11 mouse cellular contexts compared by ENCODE assay signal in the genomic region with DNA sequence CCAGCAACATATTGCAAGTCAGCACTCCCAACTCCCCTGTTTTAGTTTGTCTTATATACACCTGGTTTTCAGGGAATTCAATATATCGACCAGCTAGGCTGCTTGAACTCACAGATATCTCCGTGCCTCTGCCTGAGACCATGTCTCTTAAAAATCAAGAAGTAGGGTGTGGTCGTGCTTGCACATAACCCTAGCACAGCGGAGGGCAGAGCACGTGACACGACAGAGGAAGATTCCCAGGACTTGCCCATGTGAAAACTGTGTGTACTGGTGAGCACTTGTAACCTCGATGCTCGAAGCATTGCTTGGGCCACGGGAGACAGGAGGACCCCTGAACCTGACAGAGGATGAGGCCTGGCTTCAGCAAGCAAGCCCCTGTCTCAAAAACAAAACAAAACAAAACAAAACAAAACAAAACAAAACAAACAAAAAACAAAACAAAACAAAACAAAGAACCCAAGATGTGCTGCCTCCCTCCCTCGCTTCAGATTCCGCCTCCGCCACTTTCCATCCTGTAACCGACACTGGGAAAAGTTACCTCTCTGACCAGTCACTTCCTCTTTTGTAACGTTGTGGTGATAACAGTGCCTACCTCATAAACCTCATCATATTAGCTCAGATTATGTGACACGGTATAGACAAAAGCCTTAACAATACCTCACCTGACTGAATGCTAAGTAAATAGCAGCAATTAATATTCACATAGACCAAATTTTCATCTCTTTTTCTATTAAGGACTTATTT. TPM values are rescaled to one million over a fixed set of nuclear protein-coding genes. Genes with fewer than 3 reads are reported as not detected.
DNase-seq lines count a peak whose midpoint lies in the region; ATAC-seq lines count a peak whose summit lies in the region.
"Had no signal": no experiment of that assay in that cellular context is flagged by ENCODE, and none has a peak within 500 bp of the region (broad histone marks: within the 10 kb centered on the region; RNA-seq: fewer than 3 reads in every experiment).

No protein-coding gene starts in this region.

- DNase-seq in heart, adult 8-10 months (ENCODE audit: low spot score): no peak
- DNase-seq in B cell, adult 2 months: peak; percentile 40 to 46
- DNase-seq in c-Kit-positive CD71-positive TER-119-positive erythroid progenitor cells, embryonic 14.5 days (ENCODE audit: low spot score): peak; percentile 55
- DNase-seq in kidney, postnatal 10 days: no peak
- no peak for DNase-seq in adipocyte (ENCODE audit: low spot score)
- DNase-seq in cerebellum, postnatal 36 days: no peak
- DNase-seq: cerebellum, adult 11-12 months had no signal

- H3K27ac ChIP-seq in heart, embryonic 12.5 days (ENCODE audit: poor library complexity, severe bottlenecking): peak overlapping the region; percentile 20
- H3K27ac ChIP-seq in liver, embryonic 12.5 days: peak overlapping the region; percentile 18; the same call in 1 of the 2 replicates
- H3K27ac ChIP-seq: embryonic facial prominence, embryonic 15.5 days; hindbrain, embryonic 14.5 days had no signal

- no peaks in the 10 kb centered on the region for H3K9me3 ChIP-seq in heart, embryonic 12.5 days (replicated peaks)
- no peaks in the 10 kb centered on the region for H3K9me3 ChIP-seq in liver, embryonic 12.5 days (replicated peaks)
- H3K9me3 ChIP-seq: embryonic facial prominence, embryonic 15.5 days had no signal

- WGBS in heart, embryonic 12.5 days: 64% methylated on average over 15 of the region's 15 CpGs
- WGBS in liver, embryonic 12.5 days (ENCODE audit: insufficient replicate concordance): 29% methylated on average over 15 of the region's 15 CpGs

- no peak overlapping the region for H3K9ac ChIP-seq in heart, embryonic 12.5 days
- H3K9ac ChIP-seq in liver, embryonic 12.5 days: 0 out of 2 replicates have a peak overlapping the region, but pooled peaks have one; percentile 29
- H3K9ac ChIP-seq: embryonic facial prominence, embryonic 15.5 days; hindbrain, embryonic 14.5 days had no signal

- no peaks in the 10 kb centered on the region for H3K27me3 ChIP-seq in heart, embryonic 12.5 days (replicated peaks)
- H3K27me3 ChIP-seq in liver, embryonic 12.5 days (replicated peaks): no peaks in the 10 kb centered on the region
- H3K27me3 ChIP-seq: embryonic facial prominence, embryonic 15.5 days had no signal

- peaks cover 51% of the 10 kb centered on the region for H3K4me1 ChIP-seq in heart, embryonic 12.5 days (replicated peaks)
- H3K4me1 ChIP-seq in liver, embryonic 12.5 days: peaks cover 95% of the 10 kb centered on the region

- H3K4me2 ChIP-seq in heart, embryonic 12.5 days: no peak overlapping the region
- peak overlapping the region; percentile 60 for H3K4me2 ChIP-seq in liver, embryonic 12.5 days
- H3K4me2 ChIP-seq: embryonic facial prominence, embryonic 15.5 days; hindbrain, embryonic 14.5 days had no signal

- peaks cover 11% of the 10 kb centered on the region; the same call in 1 of the 2 replicates for H3K36me3 ChIP-seq in heart, embryonic 12.5 days
- H3K36me3 ChIP-seq in liver, embryonic 12.5 days: peaks cover 21% of the 10 kb centered on the region; the same call in 1 of the 2 replicates
- H3K36me3 ChIP-seq: embryonic facial prominence, embryonic 15.5 days had no signal

- ATAC-seq in heart, embryonic 12.5 days (ENCODE audit: insufficient number of reproducible peaks, low FRiP score): no peak
- ATAC-seq in liver, embryonic 12.5 days: peak; percentile 77

- no peak overlapping the region for H3K4me3 ChIP-seq in heart, embryonic 12.5 days
- peak overlapping the region; percentile 24 for H3K4me3 ChIP-seq in liver, embryonic 12.5 days
- H3K4me3 ChIP-seq: embryonic facial prominence, embryonic 15.5 days had no signal

RNA-seq across cellular contexts. Expression of a gene that starts 5.3 kb away (rescaled TPM):
- 48.3 and 52.1 TPM in 2 replicates for polyA plus RNA-seq in heart, embryonic 12.5 days (2016; fragmentation: Nextera tagmentation; extraction: Ambion mirVana)
- total RNA-seq in heart, adult 8-10 months (2022): 10 to 100 TPM; 58.0 to 68.1 (median 61.2) TPM
- 105 and 109 TPM in 2 replicates for polyA plus RNA-seq in liver, embryonic 12.5 days (2016; fragmentation: Nextera tagmentation; extraction: Ambion mirVana)

RNA-seq across cellular contexts. Expression of a gene that starts 8.2 kb away (rescaled TPM):
- polyA plus RNA-seq in heart, embryonic 12.5 days (2016; fragmentation: Nextera tagmentation; extraction: Ambion mirVana): 90.0 and 92.9 TPM in 2 replicates
- 10 to 100 TPM; 39.5 to 49.6 (median 41.5) TPM for total RNA-seq in heart, adult 8-10 months (2022)
- polyA plus RNA-seq in liver, embryonic 12.5 days (2016; fragmentation: Nextera tagmentation; extraction: Ambion mirVana): 80.0 and 83.0 TPM in 2 replicates

RNA-seq across cellular contexts. Expression of a gene that starts 15.5 kb away (rescaled TPM):
- 111 and 112 TPM in 2 replicates for polyA plus RNA-seq in heart, embryonic 12.5 days (2016; fragmentation: Nextera tagmentation; extraction: Ambion mirVana)
- 10 to 100 TPM; 58.8 to 80.9 (median 70.8) TPM for total RNA-seq in heart, adult 8-10 months (2022)
- polyA plus RNA-seq in liver, embryonic 12.5 days (2016; fragmentation: Nextera tagmentation; extraction: Ambion mirVana): 220 and 223 TPM in 2 replicates

RNA-seq across cellular contexts. Expression of a gene that starts 19.7 kb away (rescaled TPM):
- polyA plus RNA-seq in heart, embryonic 12.5 days (2016; fragmentation: Nextera tagmentation; extraction: Ambion mirVana): 13.3 and 13.5 TPM in 2 replicates
- 10 to 100 TPM; 20.4 to 24.3 (median 22.2) TPM for total RNA-seq in heart, adult 8-10 months (2022)
- 32.2 and 33.1 TPM in 2 replicates for polyA plus RNA-seq in liver, embryonic 12.5 days (2016; fragmentation: Nextera tagmentation; extraction: Ambion mirVana)

RNA-seq across cellular contexts. Expression of a gene that starts 27.9 kb away (rescaled TPM):
- 17.2 and 19.9 TPM in 2 replicates for polyA plus RNA-seq in heart, embryonic 12.5 days (2016; fragmentation: Nextera tagmentation; extraction: Ambion mirVana)
- total RNA-seq in heart, adult 8-10 months (2022): 10 to 100 TPM in 1 of 4 experiments, 1 to 10 TPM in 3; 7.6 to 10.4 (median 8.0) TPM
- polyA plus RNA-seq in liver, embryonic 12.5 days (2016; fragmentation: Nextera tagmentation; extraction: Ambion mirVana): 17.5 and 17.8 TPM in 2 replicates

Comparison
In these comparisons a context has a peak if more than half of its experiments do, and no peak if none do; other contexts are left out.
1. DNase-seq: peak in B cell, adult 2 months (2 of 2) and c-Kit-positive CD71-positive TER-119-positive erythroid progenitor cells, embryonic 14.5 days (single experiment); none in heart, adult 8-10 months (single experiment), kidney, postnatal 10 days (single experiment), adipocyte (single experiment) and cerebellum, postnatal 36 days (0 of 2).